Mouse (Mus musculus) heart, embryonic 13.5 days (tissue): ENCODE results near the gene Rhbdd3. TPM values are rescaled to one million over a fixed set of nuclear protein-coding genes. Genes with fewer than 3 reads are reported as not detected.

Experiments used
- ATAC-seq: fragments of 200-750 bp; cut with Nextera tagmentation; 2 replicates; pipeline ENCODE4 v1.8.0; 2017; ENCODE audit warnings: moderate TSS enrichment; ENCODE audit not compliant: insufficient number of reproducible peaks, low FRiP score, low TSS enrichment; ENCODE audit errors: extremely low read depth
- H3K27ac ChIP-seq: fragments of 300-500 bp; sonication (generic); replicated peaks from 2 replicates; pipeline ENCODE4 v1.5.1; 2015; ENCODE audit warnings: moderate library complexity, mild to moderate bottlenecking, inconsistent platforms
- H3K27me3 ChIP-seq: fragments of 300-500 bp; sonication (generic); replicated peaks from 2 replicates; pipeline ENCODE4 v1.6.1; 2015; ENCODE audit warnings: mild to moderate bottlenecking, inconsistent platforms
- H3K36me3 ChIP-seq: fragments of 300-500 bp; sonication (generic); 2 replicates; pipeline ENCODE4 v1.6.1; 2015; ENCODE audit warnings: mild to moderate bottlenecking, inconsistent platforms
- H3K4me1 ChIP-seq: fragments of 300-500 bp; sonication (generic); 2 replicates; pipeline ENCODE4 v1.6.1; 2015; ENCODE audit warnings: inconsistent platforms
- H3K4me2 ChIP-seq: fragments of 300-500 bp; sonication (generic); 2 replicates; pipeline ENCODE4 v1.6.1; 2015; ENCODE audit warnings: inconsistent platforms, mild to moderate bottlenecking, moderate library complexity
- H3K4me3 ChIP-seq: fragments of 300-500 bp; sonication (generic); 2 replicates; pipeline ENCODE4 v1.5.1; 2015; ENCODE audit warnings: moderate library complexity, mild to moderate bottlenecking, inconsistent platforms
- H3K9ac ChIP-seq: fragments of 300-500 bp; sonication (generic); 2 replicates; pipeline ENCODE4 v1.6.1; 2015; ENCODE audit warnings: inconsistent platforms, mild to moderate bottlenecking, moderate library complexity
- H3K9me3 ChIP-seq: fragments of 300-500 bp; sonication (generic); 2 replicates; pipeline ENCODE4 v1.6.1; 2016; ENCODE audit warnings: inconsistent platforms
- WGBS: fragments of 180-500 bp; shearing (Covaris S2); methylation state at CpG from one replicate; pipeline ENCODE4 v1.1.7; 2015; ENCODE audit warnings: mixed read lengths; 5-methylcytosine and 5-hydroxymethylcytosine counted together
- polyA plus RNA-seq: library from polyadenylated mRNA; unstranded; fragments of >200 nt; fragmentation: Nextera tagmentation; extraction: Ambion mirVana; gene quantifications from 2 replicates; pipeline ENCODE4 v1.2.1, GENCODE M21; 2015

Gene Rhbdd3
- polyA plus RNA-seq, 1 experiment from 2014 or later, result 28.2 TPM

- no peak for ATAC-seq
- Histone ChIP-seq H3K36me3 (no peaks in the 10 kb centered on the region), H3K4me2 (no peak overlapping the region), H3K27ac (no peak overlapping the region), H3K4me1 (peaks cover 19% of the 10 kb centered on the region), H3K9me3 (no peaks in the 10 kb centered on the region), H3K27me3 (no peaks in the 10 kb centered on the region), H3K9ac (peak overlapping the region; percentile 44; the same call in 1 of the 2 replicates), H3K4me3 (no peak overlapping the region)
- WGBS, result 64% methylated on average over 11 of the region's 11 CpGs
Observed at GRCm38 (mm10) chr11:5135914-5136313, 37.2 kb downstream of the Rhbdd3 start.

- no peaks in the 10 kb centered on the region for H3K27me3 ChIP-seq
- WGBS, result 64% methylated on average over 2 of the region's 2 CpGs
- H3K9me3 ChIP-seq, result no peaks in the 10 kb centered on the region
- no peak overlapping the region for H3K4me3 ChIP-seq
- no peak overlapping the region for H3K9ac ChIP-seq
- no peak overlapping the region for H3K4me2 ChIP-seq
- H3K36me3 ChIP-seq, result no peaks in the 10 kb centered on the region
- no peak overlapping the region for H3K27ac ChIP-seq
- peaks cover 25% of the 10 kb centered on the region for H3K4me1 ChIP-seq
- ATAC-seq, result no peak
Observed at GRCm38 (mm10) chr11:5138642-5139041, 39.9 kb downstream of the Rhbdd3 start.

- Histone ChIP-seq H3K36me3 (no peaks in the 10 kb centered on the region), H3K27ac (no peak overlapping the region), H3K4me1 (peaks cover 25% of the 10 kb centered on the region), H3K4me3 (no peak overlapping the region), H3K9me3 (no peaks in the 10 kb centered on the region), H3K4me2 (no peak overlapping the region), H3K9ac (no peak overlapping the region), H3K27me3 (no peaks in the 10 kb centered on the region)
- WGBS, result 79% methylated on average over 9 of the region's 9 CpGs
- ATAC-seq, result no peak
Observed at GRCm38 (mm10) chr11:5139372-5139771, 40.6 kb downstream of the Rhbdd3 start.

- H3K27me3 ChIP-seq, result no peaks in the 10 kb centered on the region
- peak overlapping the region; percentile 33; the same call in 1 of the 2 replicates for H3K9ac ChIP-seq
- no peak overlapping the region for H3K4me3 ChIP-seq
- H3K9me3 ChIP-seq, result no peaks in the 10 kb centered on the region
- peak overlapping the region; percentile 19; the same call in 1 of the 2 replicates for H3K4me2 ChIP-seq
- peak; percentile 56; the same call in 1 of the 2 replicates for ATAC-seq
- H3K4me1 ChIP-seq, result peaks cover 25% of the 10 kb centered on the region
- WGBS, result 12% methylated on average over 8 of the region's 8 CpGs
- H3K27ac ChIP-seq, result peak overlapping the region; percentile 82
- no peaks in the 10 kb centered on the region for H3K36me3 ChIP-seq
Observed at GRCm38 (mm10) chr11:5140619-5141018, 41.9 kb downstream of the Rhbdd3 start.

DNA sequence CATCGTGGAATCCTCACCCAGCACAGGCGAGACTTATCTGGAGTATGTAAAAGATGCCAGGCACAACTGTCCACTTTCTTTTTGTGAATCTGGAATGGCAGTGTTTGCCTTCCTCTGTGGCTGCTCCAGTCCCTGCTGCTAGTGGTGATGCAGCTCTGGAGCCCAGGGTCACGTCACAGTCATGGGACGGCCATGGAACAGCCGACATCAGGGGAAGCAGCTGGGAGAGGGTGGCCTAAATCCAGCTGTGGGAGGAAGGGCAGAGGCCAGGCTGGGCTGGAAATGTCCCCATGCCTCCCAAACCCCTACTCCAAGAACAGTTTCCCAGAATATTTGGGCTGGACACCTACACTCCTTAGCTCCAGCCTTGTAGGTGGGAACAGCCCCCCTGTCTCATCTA lies 42.5 kb downstream of the Rhbdd3 start:
- no peak for ATAC-seq
- H3K9ac ChIP-seq, result peak overlapping the region; percentile 15; the same call in 1 of the 2 replicates
- WGBS, result 35% methylated on average over 5 of the region's 5 CpGs
- no peaks in the 10 kb centered on the region for H3K36me3 ChIP-seq
- no peak overlapping the region for H3K4me3 ChIP-seq
- H3K27ac ChIP-seq, result peak overlapping the region; percentile 82
- peaks cover 21% of the 10 kb centered on the region for H3K4me1 ChIP-seq
- no peaks in the 10 kb centered on the region for H3K9me3 ChIP-seq
- 0 out of 2 replicates have a peak overlapping the region, but pooled peaks have one; percentile 9 for H3K4me2 ChIP-seq
- no peaks in the 10 kb centered on the region for H3K27me3 ChIP-seq

DNA sequence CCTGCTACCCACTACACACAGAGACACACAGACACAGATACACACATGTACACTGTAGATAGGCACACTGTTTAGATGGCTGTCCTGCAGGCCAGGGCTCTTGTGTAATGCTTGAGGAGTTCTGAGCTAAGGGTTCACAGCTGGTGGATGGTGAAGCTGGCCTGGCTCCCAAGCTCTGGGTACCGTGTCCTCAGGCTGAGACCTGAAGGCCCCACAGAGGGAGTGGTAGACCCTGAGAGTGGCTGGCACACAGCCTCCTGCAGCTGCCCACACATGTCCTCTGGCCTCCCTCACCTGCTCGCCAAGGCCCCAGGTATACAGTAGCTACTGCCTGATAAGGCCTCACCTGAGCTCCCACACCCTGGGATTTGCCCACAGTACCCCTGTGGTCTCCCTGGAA lies 43.2 kb downstream of the Rhbdd3 start:
- no peak overlapping the region for H3K4me3 ChIP-seq
- H3K27ac ChIP-seq, result no peak overlapping the region
- no peak overlapping the region for H3K9ac ChIP-seq
- H3K27me3 ChIP-seq, result no peaks in the 10 kb centered on the region
- no peaks in the 10 kb centered on the region for H3K9me3 ChIP-seq
- peaks cover 21% of the 10 kb centered on the region for H3K4me1 ChIP-seq
- H3K4me2 ChIP-seq, result no peak overlapping the region
- ATAC-seq, result no peak
- no peaks in the 10 kb centered on the region for H3K36me3 ChIP-seq
- 88% methylated on average over 2 of the region's 2 CpGs for WGBS

- H3K4me2 ChIP-seq, result no peak overlapping the region
- H3K9ac ChIP-seq, result no peak overlapping the region
- H3K4me1 ChIP-seq, result peaks cover 25% of the 10 kb centered on the region
- no peak overlapping the region for H3K4me3 ChIP-seq
- 71% methylated on average over 3 of the region's 3 CpGs for WGBS
- peaks cover 11% of the 10 kb centered on the region; the same call in 1 of the 2 replicates for H3K27me3 ChIP-seq
- no peak overlapping the region for H3K27ac ChIP-seq
- no peaks in the 10 kb centered on the region for H3K9me3 ChIP-seq
- H3K36me3 ChIP-seq, result no peaks in the 10 kb centered on the region
- no peak for ATAC-seq
Observed at GRCm38 (mm10) chr11:5145600-5145999, 46.9 kb downstream of the Rhbdd3 start.

DNA sequence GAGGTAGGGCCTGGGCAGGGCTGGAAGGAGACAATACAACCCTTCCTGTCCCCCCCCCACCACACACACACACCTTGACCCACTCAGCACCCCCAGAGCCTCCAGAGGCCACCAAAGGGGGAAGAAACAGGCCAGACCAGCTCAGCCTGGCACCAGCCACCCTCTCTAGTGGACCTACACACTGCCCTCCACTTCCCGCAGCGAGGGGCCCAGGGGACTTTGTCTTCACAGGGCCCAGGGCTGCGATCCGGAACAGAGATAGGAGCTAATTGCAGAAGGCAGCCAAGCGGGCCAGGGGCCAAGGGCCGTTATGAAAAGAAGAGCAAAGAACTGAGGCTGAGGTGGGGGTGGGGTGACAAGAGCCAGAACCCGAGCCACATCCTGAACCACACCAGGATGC lies 50.5 kb downstream of the Rhbdd3 start:
- no peak overlapping the region for H3K27ac ChIP-seq

GRCm38 (mm10) chr11:5149955-5150354 lies 51.2 kb downstream of the Rhbdd3 start:
- Histone ChIP-seq H3K27me3 (peaks cover 36% of the 10 kb centered on the region), H3K27ac (no peak overlapping the region), H3K36me3 (no peaks in the 10 kb centered on the region), H3K9me3 (no peaks in the 10 kb centered on the region), H3K4me3 (no peak overlapping the region), H3K4me2 (no peak overlapping the region), H3K4me1 (peaks cover 25% of the 10 kb centered on the region), H3K9ac (no peak overlapping the region)
- ATAC-seq, result no peak
- 78% methylated on average over 9 of the region's 9 CpGs for WGBS

More for the DNA sequence above, 50.5 kb downstream of the Rhbdd3 start:
- H3K36me3 ChIP-seq, result no peaks in the 10 kb centered on the region
- peak overlapping the region; percentile 2; the same call in 1 of the 2 replicates for H3K4me2 ChIP-seq
- H3K4me3 ChIP-seq, result no peak overlapping the region
- 0 out of 2 replicates have a peak overlapping the region, but pooled peaks have one; percentile 16 for H3K9ac ChIP-seq
- peaks cover 32% of the 10 kb centered on the region for H3K27me3 ChIP-seq
- peaks cover 23% of the 10 kb centered on the region for H3K4me1 ChIP-seq
- no peaks in the 10 kb centered on the region for H3K9me3 ChIP-seq
- WGBS, result 21% methylated on average over 7 of the region's 7 CpGs
- no peak for ATAC-seq

GRCm38 (mm10) chr11:5150416-5151246 lies 51.9 kb downstream of the Rhbdd3 start:
- Histone ChIP-seq H3K27ac (no peak overlapping the region), H3K4me3 (no peak overlapping the region), H3K9ac (no peak overlapping the region), H3K36me3 (no peaks in the 10 kb centered on the region), H3K9me3 (no peaks in the 10 kb centered on the region), H3K4me1 (peaks cover 31% of the 10 kb centered on the region), H3K4me2 (no peak overlapping the region), H3K27me3 (peaks cover 36% of the 10 kb centered on the region)
- 71% methylated on average over 9 of the region's 9 CpGs for WGBS
- no peak for ATAC-seq

- no peaks in the 10 kb centered on the region for H3K36me3 ChIP-seq
- no peaks in the 10 kb centered on the region for H3K9me3 ChIP-seq
- H3K27ac ChIP-seq, result no peak overlapping the region
- H3K4me1 ChIP-seq, result peaks cover 34% of the 10 kb centered on the region
- H3K9ac ChIP-seq, result peak overlapping the region; percentile 83; the same call in 1 of the 2 replicates
- 52% methylated on average over 4 of the region's 4 CpGs for WGBS
- ATAC-seq, result no peak
- peaks cover 36% of the 10 kb centered on the region for H3K27me3 ChIP-seq
- H3K4me3 ChIP-seq, result peak overlapping the region; percentile 64
- peak overlapping the region; percentile 96 for H3K4me2 ChIP-seq
Observed at GRCm38 (mm10) chr11:5151247-5151630, 52.5 kb downstream of the Rhbdd3 start.
